Comparison of ENCODE assay signal across 8 mouse cellular contexts in the genomic region with DNA sequence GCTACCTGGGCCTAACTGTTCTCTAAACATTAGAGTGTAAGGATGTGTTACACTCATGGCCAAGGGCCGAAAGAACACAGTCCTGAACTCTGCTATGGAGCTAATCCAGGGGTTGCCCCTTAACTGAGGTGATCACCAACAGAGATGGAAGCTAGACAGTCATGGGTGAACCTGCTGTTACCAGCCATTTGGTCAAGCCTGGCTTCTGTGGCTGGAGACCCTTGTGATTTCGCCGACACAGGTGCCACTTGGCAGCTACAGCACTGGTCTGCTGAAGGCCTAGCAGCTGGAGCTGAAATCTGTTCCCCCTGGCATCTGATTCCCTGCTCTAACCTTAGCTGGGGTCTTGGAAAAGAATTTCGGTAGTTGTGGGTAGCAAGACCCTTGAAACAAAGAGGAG. TPM values are rescaled to one million over a fixed set of nuclear protein-coding genes. Genes with fewer than 3 reads are reported as not detected.
DNase-seq lines count a peak whose midpoint lies in the region; ATAC-seq and TF ChIP-seq lines count a peak whose summit lies in the region.

No protein-coding gene starts in this region.

- H3K27me3 ChIP-seq in kidney, adult 2 months (replicated peaks; ENCODE audit: control insufficient read depth, insufficient read depth, low read length), result no peaks in the 10 kb centered on the region
- no peaks in the 10 kb centered on the region for H3K27me3 ChIP-seq in embryonic facial prominence, embryonic 14.5 days (replicated peaks; ENCODE audit: control insufficient read depth, insufficient read depth, low read length)
- no peaks in the 10 kb centered on the region for H3K27me3 ChIP-seq in hindbrain, embryonic 16.5 days (replicated peaks; ENCODE audit: control insufficient read depth, insufficient read depth, low read length)
- H3K27me3 ChIP-seq in midbrain, embryonic 15.5 days (replicated peaks), result no peaks in the 10 kb centered on the region

- H3K4me1 ChIP-seq in kidney, adult 2 months (ENCODE audit: control insufficient read depth, insufficient read depth, low read length), result peaks cover 54% of the 10 kb centered on the region
- peaks cover 69% of the 10 kb centered on the region for H3K4me1 ChIP-seq in embryonic facial prominence, embryonic 14.5 days (ENCODE audit: control insufficient read depth, insufficient read depth, low read length)
- H3K4me1 ChIP-seq in hindbrain, embryonic 16.5 days (ENCODE audit: control insufficient read depth, insufficient read depth, low read depth, low read length), result peaks cover 75% of the 10 kb centered on the region
- peaks cover 73% of the 10 kb centered on the region for H3K4me1 ChIP-seq in midbrain, embryonic 15.5 days

- peak overlapping the region; percentile 92 for H3K4me2 ChIP-seq in embryonic facial prominence, embryonic 14.5 days (ENCODE audit: low read depth, low read length)
- peak overlapping the region; percentile 93 for H3K4me2 ChIP-seq in hindbrain, embryonic 16.5 days (ENCODE audit: low read length)
- H3K4me2 ChIP-seq in midbrain, embryonic 15.5 days, result peak overlapping the region; percentile 85

- no peak for ATAC-seq in embryonic facial prominence, embryonic 14.5 days (ENCODE audit: low read depth)
- no peak for ATAC-seq in hindbrain, embryonic 16.5 days
- ATAC-seq in midbrain, embryonic 15.5 days (replicated peaks), result no peak

- peak overlapping the region; percentile 1; the same call in 1 of the 2 replicates for H3K4me3 ChIP-seq in kidney, adult 2 months (ENCODE audit: insufficient read depth, low read depth, low read length)
- 0 out of 2 replicates have a peak overlapping the region, but pooled peaks have one; percentile 80 for H3K4me3 ChIP-seq in embryonic facial prominence, embryonic 14.5 days (ENCODE audit: low read depth, low read length)
- peak overlapping the region; percentile 3; the same call in 1 of the 2 replicates for H3K4me3 ChIP-seq in hindbrain, embryonic 16.5 days (ENCODE audit: low read length)
- no peak overlapping the region for H3K4me3 ChIP-seq in midbrain, embryonic 15.5 days

- no peak for DNase-seq in kidney, adult 2 months
- DNase-seq in kidney, postnatal 25 days, result no peak
- no peak for DNase-seq in embryonic facial prominence, embryonic 14.5 days (ENCODE audit: low spot score)
- DNase-seq in urinary bladder, postnatal 25 days (ENCODE audit: low spot score), result no peak
- no peak for DNase-seq in testis, postnatal 10 days (ENCODE audit: low spot score)
- no peak for DNase-seq in spleen, postnatal 10 days (ENCODE audit: low spot score in 2 of 2)

- peaks cover 21% of the 10 kb centered on the region for H3K36me3 ChIP-seq in kidney, adult 2 months (ENCODE audit: control insufficient read depth, insufficient read depth, low read length)
- H3K36me3 ChIP-seq in embryonic facial prominence, embryonic 14.5 days (ENCODE audit: control insufficient read depth, insufficient read depth, low read length), result peaks cover 74% of the 10 kb centered on the region
- peaks cover 39% of the 10 kb centered on the region for H3K36me3 ChIP-seq in hindbrain, embryonic 16.5 days (ENCODE audit: control insufficient read depth, insufficient read depth, low read length)
- peaks cover 29% of the 10 kb centered on the region for H3K36me3 ChIP-seq in midbrain, embryonic 15.5 days (replicated peaks)

- no peak for TF ChIP-seq CTCF in kidney, adult 2 months (conservative IDR thresholded peaks at IDR 0.05; ENCODE audit: insufficient read depth, insufficient read length, low read depth, low read length)

- 55% methylated on average over 4 of the region's 4 CpGs for WGBS in kidney, adult 2 months
- WGBS in embryonic facial prominence, embryonic 14.5 days, result 72% methylated on average over 4 of the region's 4 CpGs
- 79% methylated on average over 4 of the region's 4 CpGs for WGBS in hindbrain, embryonic 16.5 days
- 83% methylated on average over 4 of the region's 4 CpGs for WGBS in midbrain, embryonic 15.5 days

- no peak for TF ChIP-seq POLR2A in kidney, adult 2 months (IDR thresholded peaks at IDR 0.05; ENCODE audit: low read depth, low read length)

- H3K9me3 ChIP-seq in embryonic facial prominence, embryonic 14.5 days (ENCODE audit: control insufficient read depth, low read length), result no peaks in the 10 kb centered on the region
- H3K9me3 ChIP-seq in hindbrain, embryonic 16.5 days (ENCODE audit: control insufficient read depth, low read length), result no peaks in the 10 kb centered on the region
- no peaks in the 10 kb centered on the region for H3K9me3 ChIP-seq in midbrain, embryonic 15.5 days

- peak overlapping the region; percentile 79 for H3K27ac ChIP-seq in kidney, adult 2 months (ENCODE audit: insufficient read depth, low read depth, low read length)
- peak overlapping the region; percentile 79; the same call in 1 of the 2 replicates for H3K27ac ChIP-seq in embryonic facial prominence, embryonic 14.5 days (replicated peaks; ENCODE audit: low read depth, low read length)
- no peak overlapping the region; the same call in none of the 2 replicates for H3K27ac ChIP-seq in hindbrain, embryonic 16.5 days (ENCODE audit: low read depth, low read length)
- peak overlapping the region; percentile 43; the same call in 1 of the 2 replicates for H3K27ac ChIP-seq in midbrain, embryonic 15.5 days

- no peak overlapping the region; the same call in 1 of the 2 replicates for H3K9ac ChIP-seq in embryonic facial prominence, embryonic 14.5 days (ENCODE audit: low read depth, low read length)
- 0 out of 2 replicates have a peak overlapping the region, but pooled peaks have one; percentile 35 for H3K9ac ChIP-seq in hindbrain, embryonic 16.5 days (ENCODE audit: low read depth, low read length)
- H3K9ac ChIP-seq in midbrain, embryonic 15.5 days, result 0 out of 2 replicates have a peak overlapping the region, but pooled peaks have one; percentile 99

RNA-seq across cellular contexts. Expression of a gene that starts 6.3 kb away (rescaled TPM):
- 37.7 and 40.5 TPM in 2 replicates for polyA plus RNA-seq in kidney, adult 2 months (2012; rRNA removed)
- 44.5 and 48.1 TPM in 2 replicates for polyA plus RNA-seq in embryonic facial prominence, embryonic 14.5 days (2014; fragmentation: Nextera tagmentation; extraction: Ambion mirVana)
- 40.7 and 47.5 TPM in 2 replicates for polyA plus RNA-seq in hindbrain, embryonic 16.5 days (2015; fragmentation: Nextera tagmentation; extraction: Ambion mirVana)
- polyA plus RNA-seq in midbrain, embryonic 15.5 days (2015; fragmentation: Nextera tagmentation; extraction: Ambion mirVana), result 83.4 and 90.5 TPM in 2 replicates
